8 mouse cellular contexts compared by ENCODE assay signal in the genomic region with DNA sequence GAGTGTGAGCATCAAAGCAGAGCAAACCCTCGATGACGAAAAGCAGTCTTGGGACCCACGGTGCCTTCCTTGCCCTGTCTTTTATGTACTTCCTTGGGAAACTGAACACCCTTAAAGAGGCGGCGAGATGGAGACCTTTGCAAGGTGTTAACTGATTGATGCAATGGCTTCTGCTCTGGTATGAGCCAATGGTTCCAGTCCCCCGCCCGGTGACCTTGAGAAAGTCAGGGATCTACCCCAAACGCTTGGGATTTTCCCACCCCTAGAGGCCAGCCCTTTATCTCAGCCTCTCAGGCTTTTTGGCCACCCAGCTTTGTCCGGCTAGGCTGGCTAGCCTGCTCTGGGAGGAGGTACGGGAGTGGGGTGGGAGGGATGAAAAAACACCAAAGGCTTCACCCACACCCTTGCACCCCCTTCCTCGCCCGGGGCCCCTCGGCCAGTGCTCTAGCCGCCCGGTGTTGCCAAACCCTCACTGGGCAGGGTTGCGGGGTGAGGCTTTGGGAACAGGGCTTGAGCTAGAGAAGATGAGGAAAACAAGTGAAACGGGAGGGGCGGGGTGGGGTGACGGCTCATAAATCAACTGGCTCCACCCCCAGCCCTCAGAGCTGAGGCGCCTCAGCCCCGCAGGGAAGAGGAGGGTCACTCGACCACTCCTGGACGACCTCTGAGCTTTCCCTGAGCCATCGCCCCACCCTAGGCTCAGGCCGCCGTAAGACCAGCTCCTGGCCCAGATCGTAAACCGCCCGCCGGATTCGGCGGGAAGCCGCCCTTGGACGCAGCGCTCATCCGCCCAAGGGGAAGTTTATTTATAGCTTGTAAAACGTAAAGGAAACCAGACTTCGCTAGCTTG.
DNase-seq lines count a peak whose midpoint lies in the region; ATAC-seq and TF ChIP-seq lines count a peak whose summit lies in the region.

No protein-coding gene starts in this region.

- H3K4me3 ChIP-seq in lung, embryonic 14.5 days (ENCODE audit: low read depth, low read length) = peak overlapping the region; percentile 38
- no peak overlapping the region for H3K4me3 ChIP-seq in olfactory bulb, adult 2 months (ENCODE audit: insufficient read depth, low read depth, low read length)

- WGBS in lung, embryonic 14.5 days = 3% methylated on average over 38 of the region's 38 CpGs
- WGBS in olfactory bulb, adult 2 months = 30% methylated on average over 35 of the region's 38 CpGs

- peak; percentile 49 to 80 for DNase-seq in adrenal gland, adult (ENCODE audit: inconsistent age in 2 of 2, low spot score in 1 of 2)
- no peak for DNase-seq in adrenal gland, adult 8-10 months
- peak; percentile 80 for DNase-seq in embryo, embryonic 10.5 days (ENCODE audit: low spot score)
- DNase-seq in heart, adult 18-20 months = peak; percentile 69 to 81
- peak; percentile 38 for DNase-seq in kidney, adult 11 months
- peak; percentile 71 for DNase-seq in lung, embryonic 14.5 days
- no peak for DNase-seq in layer of hippocampus, postnatal 14 days (ENCODE audit: low spot score in 2 of 2)

- peak overlapping the region; percentile 70 for H3K4me2 ChIP-seq in lung, embryonic 14.5 days

- ATAC-seq in lung, embryonic 14.5 days (ENCODE audit: insufficient read depth) = peak; percentile 56

- peaks cover 20% of the 10 kb centered on the region; the same call in 1 of the 2 replicates for H3K27me3 ChIP-seq in lung, embryonic 14.5 days (ENCODE audit: insufficient read depth, low read length)

- TF ChIP-seq CTCF in lung, embryonic 14.5 days (IDR thresholded peaks at IDR 0.05; ENCODE audit: low read depth) = no peak
- no peak for TF ChIP-seq CTCF in olfactory bulb, adult 2 months (IDR thresholded peaks at IDR 0.05; ENCODE audit: insufficient read depth, low read depth, low read length)

- peak overlapping the region; percentile 56 for H3K9ac ChIP-seq in lung, embryonic 14.5 days

- H3K36me3 ChIP-seq in lung, embryonic 14.5 days (ENCODE audit: insufficient read depth) = no peaks in the 10 kb centered on the region

- TF ChIP-seq POLR2A in olfactory bulb, adult 2 months (IDR thresholded peaks at IDR 0.05; ENCODE audit: insufficient read depth, low read depth, low read length) = no peak

- H3K27ac ChIP-seq in lung, embryonic 14.5 days (ENCODE audit: low read depth) = peak overlapping the region; percentile 93
- H3K27ac ChIP-seq in olfactory bulb, adult 2 months (ENCODE audit: insufficient read depth, low read depth, low read length) = peak overlapping the region; percentile 43

- no peaks in the 10 kb centered on the region for H3K9me3 ChIP-seq in lung, embryonic 14.5 days (ENCODE audit: low read depth, low read length)

- H3K4me1 ChIP-seq in lung, embryonic 14.5 days (ENCODE audit: insufficient read depth) = peaks cover 9% of the 10 kb centered on the region
- H3K4me1 ChIP-seq in olfactory bulb, adult 2 months (ENCODE audit: control insufficient read depth, insufficient read depth, low read length) = peaks cover 45% of the 10 kb centered on the region

Comparison
In these comparisons a context has a peak if more than half of its experiments do, and no peak if none do; other contexts are left out.
1. DNase-seq: peak in adrenal gland, adult (2 of 2), embryo, embryonic 10.5 days (single experiment), heart, adult 18-20 months (2 of 2), kidney, adult 11 months (single experiment) and lung, embryonic 14.5 days (single experiment); none in adrenal gland, adult 8-10 months (single experiment) and layer of hippocampus, postnatal 14 days (0 of 2).